Mouse (Mus musculus): ENCODE data around the gene Ncoa7. TPM values are rescaled to one million over a fixed set of nuclear protein-coding genes. Genes with fewer than 3 reads are reported as not detected.

Ncoa7 gene
- polyA plus RNA-seq, 3 experiments from 2014 or later, result 28.3 to 108 (median 83.7) TPM

GRCm38 (mm10) chr10:30743275-30743674 lies 59.9 kb downstream of the Ncoa7 start:
- no peak for ATAC-seq

DNA sequence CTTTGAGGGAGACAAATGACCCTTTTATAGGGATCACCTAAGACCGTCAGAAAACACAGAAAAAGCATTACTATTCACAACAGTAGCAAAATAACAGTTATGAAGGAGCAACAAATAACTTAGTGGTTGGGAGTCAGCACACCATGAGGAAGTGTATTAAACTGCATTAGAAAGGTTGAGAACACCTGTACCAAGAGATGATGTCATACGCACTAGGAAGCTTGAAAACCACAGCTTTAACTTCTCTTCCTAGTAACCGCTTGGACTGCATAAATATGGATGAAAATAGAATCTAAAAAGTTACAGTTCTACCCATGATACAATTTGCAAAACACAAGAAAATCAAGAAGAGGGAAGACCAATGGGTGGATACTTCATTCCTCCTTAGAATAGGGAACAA lies 64.7 kb downstream of the Ncoa7 start:
- no peak for ATAC-seq

DNA sequence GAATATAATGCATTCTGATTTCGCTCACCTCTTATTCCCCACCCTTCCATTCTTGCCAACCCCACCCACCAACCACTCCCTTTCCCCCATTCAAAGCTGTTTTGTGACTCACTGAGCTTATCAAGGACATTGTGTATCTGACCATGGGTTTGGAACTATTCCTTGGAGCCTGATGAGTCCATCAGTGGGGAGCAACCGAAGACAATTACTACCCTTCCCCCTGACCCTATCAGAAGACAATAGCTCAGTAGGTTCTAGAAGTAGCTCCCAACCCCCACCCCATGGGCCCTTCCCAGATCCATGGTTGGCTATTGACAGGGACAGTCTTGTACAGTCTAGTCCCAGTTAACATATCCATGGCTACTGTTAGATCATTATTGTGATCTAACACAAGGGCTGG lies 65.8 kb downstream of the Ncoa7 start:
- ATAC-seq, result no peak

GRCm38 (mm10) chr10:30733148-30733785 lies 69.9 kb downstream of the Ncoa7 start:
- no peak for ATAC-seq

DNA sequence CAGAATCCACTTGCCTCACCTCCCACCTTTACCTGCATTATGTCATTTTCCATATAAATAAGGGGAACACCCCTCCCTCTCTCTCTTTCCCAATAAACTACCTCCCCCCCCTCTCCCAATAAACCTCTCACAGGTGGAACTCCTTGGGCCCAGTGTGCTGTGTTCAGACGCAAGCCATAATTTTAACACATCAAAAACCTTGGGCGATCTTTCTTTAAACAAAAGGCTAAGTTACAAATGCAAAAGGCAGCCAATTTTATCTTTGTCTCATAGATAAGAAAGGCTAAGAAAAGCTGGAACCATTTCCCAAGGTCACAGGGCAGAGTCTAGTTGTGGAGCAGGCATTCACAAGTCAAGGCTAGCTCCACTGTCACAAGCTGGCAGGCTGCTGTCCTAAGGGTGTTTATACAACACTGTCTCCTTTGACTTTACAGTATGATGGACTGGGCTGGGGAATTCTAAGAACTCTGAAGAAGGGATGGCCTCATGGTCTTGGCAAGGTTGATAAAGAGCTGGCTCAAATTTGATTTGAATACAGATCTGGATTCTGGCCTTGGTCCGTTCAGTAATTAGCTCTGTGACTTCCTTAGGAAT lies 71.7 kb downstream of the Ncoa7 start:
- no peak for ATAC-seq

- ATAC-seq, result no peak
These were observed 72.3 kb downstream of the Ncoa7 start for GRCm38 (mm10) chr10:30730791-30731190.

DNA sequence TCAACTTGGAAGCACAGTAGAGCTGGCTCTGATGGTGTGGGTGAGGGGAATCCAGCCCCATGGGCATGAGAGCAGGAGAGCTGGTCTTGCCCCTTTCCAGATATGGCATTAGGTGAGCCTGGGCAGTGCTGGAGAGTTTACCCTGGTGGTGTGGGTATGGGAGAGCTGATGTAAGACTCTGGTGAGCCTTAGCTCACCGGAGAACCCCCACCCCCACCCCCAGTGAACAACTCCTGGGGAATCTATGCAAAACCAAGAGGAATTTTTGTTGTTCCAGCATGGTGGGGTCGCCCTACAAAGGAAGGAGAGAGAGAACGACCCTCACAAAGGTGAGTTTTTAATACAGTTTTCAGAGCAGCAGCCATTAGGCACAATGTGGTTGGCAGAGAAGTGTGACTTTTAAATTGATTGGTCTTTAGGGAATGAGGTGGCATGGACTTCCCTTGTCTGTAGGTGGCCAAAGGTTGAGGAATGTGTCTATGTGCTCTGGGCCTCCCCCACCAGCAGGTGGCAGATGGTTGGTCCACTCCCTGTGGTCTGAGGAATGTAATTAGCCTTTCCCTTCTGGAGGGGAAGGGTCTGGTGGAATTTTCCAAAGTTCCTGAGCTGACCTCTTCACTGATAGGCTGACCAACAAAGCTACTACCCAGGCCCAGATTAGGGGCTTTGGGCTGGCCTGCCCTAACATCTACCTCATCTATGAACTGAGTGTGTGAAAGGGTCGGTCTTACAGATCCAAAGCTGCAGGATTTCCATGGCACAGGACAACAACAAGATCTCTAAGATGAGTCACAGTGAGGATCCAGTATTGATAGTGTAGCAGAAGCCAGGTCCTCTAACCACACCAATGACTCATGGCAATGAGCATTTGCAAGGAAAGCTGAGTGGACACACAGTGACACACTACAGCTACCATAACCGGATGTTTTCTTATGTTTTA lies 73.7 kb downstream of the Ncoa7 start:
- ATAC-seq, result no peak

- no peak for ATAC-seq
These were observed 80.1 kb downstream of the Ncoa7 start for GRCm38 (mm10) chr10:30723014-30723413.

DNA sequence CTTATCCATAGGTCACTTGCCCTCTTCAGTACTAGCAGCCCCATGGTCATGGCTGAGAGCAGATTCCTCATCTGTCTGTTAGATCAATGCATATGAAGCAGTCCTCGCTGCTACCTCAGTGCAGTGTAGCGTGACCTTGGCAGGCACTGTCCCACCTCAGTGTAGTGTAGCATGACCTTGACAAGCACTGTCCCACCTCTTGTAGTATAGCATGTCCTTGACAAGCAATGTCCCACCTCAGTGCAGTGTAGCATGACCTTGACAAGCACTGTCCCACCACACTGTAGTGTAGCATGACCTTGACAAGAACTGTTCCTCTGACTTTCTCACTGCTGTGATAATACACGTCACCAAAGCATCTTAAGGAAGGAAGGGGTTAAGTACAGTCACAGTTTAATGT lies 82.6 kb downstream of the Ncoa7 start:
- no peak for ATAC-seq

- no peak for ATAC-seq
These were observed 83.2 kb downstream of the Ncoa7 start for GRCm38 (mm10) chr10:30719947-30720346.

DNA sequence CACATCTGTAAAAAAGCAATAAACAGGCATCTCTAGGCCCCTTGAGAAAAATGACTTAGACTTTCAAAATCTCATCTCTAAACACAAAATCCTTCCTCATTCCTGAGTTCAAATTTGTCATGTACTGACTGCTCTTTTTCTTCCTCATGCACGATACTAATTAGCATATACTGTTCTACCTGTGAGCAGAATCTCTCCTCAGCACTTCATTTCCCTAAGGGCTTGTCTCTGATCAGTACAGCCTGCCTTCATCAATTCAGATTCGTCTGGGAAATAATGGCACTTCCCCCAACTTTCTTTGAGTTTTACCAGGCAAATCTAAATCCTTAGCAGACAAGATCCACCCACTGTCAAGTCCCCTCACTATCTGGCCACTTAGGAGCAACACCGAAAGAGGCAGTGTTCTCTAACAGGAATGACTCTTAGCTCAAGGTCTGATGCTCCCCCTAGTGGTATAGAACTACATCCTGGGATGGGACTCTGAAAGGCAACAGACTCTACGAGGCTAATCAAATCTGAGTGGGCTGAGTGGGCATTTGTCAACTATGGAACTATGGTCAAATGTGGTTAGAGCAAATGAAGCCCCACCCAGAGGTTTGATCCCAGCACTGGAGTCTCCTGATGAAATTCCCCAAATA lies 84.3 kb downstream of the Ncoa7 start:
- ATAC-seq, result peak; percentile 84

DNA sequence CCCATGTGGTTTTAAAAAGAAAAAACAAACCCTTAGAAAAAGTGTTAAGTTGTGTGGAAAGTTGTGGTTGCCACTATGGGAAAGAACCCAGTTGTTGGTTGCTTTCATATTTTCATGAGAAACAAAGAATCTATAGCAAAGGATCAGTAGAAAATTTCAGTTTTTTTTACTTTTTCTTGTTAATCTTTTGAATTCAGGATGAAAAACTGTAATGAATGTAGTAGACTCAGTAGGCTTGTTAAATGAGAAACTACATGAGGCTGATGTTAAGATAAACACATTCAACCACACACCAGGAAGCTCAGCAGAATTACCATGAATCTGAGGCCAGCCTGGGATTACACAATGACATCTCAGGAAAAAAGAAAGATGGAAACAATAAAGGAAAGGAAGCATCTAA lies 87.0 kb downstream of the Ncoa7 start:
- ATAC-seq, result peak; percentile 42

DNA sequence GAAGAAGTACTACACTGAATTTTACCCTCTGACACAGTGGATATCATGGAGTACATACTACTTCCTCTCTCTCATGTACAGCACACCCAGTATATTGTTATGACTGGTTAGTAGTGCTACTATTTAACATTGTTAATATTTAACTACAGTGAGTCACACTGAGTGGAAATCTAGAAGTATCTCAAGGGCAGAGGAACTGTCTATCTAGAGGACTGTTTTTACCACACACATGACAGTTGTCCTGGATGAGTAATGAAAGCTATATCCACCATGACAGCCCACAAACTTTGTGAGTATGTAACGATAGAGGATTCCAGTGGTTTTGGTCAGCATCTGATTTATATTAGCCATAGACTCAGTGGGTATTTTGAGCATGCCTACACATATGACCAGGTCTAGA lies 90.6 kb downstream of the Ncoa7 start:
- peak; percentile 12 for ATAC-seq

DNA sequence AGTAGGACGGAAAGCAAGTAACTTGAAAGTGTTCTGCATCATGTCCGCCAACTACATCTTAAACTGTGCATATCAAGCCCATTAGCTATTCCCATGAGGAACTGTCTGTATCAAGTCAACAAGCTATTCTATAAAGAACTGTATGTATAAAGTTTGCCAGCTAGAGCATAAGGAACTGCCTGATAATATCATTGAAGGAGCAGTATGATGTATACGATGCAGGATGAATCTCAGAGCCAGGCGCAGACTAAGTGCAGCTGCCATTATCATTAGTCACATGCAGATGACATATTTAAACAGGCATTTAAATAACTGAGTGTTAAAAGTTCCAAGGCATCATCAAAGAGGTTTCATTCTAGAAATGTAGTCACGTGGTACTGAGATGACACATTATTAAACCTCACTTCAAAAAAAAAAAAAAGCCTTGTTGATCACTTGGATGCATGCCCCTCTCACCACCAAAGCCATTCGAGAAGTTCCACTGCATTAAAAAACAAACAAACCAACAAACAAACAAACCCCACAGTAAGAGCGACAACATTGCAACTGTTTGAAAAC lies 93.2 kb downstream of the Ncoa7 start:
- ATAC-seq, result peak; percentile 44

DNA sequence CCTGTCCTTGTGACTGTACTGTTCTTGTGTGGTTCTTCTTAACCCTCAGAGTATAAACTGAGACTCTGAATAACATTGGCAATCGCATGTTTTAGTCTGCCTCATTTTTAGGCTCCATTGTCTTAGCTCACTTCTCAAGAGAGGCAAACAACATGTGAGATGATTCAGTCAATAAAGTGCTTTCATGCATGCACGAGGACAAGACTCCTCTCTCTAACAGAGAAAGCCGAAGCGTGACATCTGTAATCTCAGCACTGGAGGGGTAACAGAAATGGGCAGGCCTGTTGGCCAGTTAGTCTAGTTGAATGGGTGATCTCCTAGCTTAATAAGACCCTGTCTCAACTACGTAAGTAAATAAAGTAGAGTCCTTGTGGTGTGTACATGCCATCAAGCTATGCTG lies 95.1 kb downstream of the Ncoa7 start:
- no peak for ATAC-seq

GRCm38 (mm10) chr10:30702663-30703062 lies 100.5 kb downstream of the Ncoa7 start:
- ATAC-seq, result no peak

GRCm38 (mm10) chr10:30686862-30687261 lies 116.3 kb downstream of the Ncoa7 start:
- no peak for ATAC-seq

DNA sequence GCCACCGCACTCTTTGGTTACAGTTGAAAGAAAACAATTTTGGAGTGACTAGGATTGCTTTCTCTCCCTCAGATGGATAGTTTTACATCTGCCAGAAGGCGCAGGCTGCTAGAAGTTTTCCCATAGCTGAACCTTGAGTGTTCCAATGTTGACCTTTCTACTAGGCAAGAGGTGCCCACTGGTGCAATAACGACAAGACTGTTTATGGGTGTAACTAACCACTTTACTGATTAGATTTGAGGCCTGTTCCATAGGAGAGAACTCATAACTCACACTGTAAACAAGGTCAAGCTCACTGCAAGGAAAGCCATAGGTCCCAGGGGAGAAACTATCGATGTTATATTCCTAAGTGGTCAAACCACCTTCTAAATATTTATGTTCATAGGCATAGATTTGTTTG lies 119.7 kb downstream of the Ncoa7 start:
- no peak for ATAC-seq

GRCm38 (mm10) chr10:30679756-30680155 lies 123.4 kb downstream of the Ncoa7 start:
- no peak for ATAC-seq

GRCm38 (mm10) chr10:30678051-30678450 lies 125.1 kb downstream of the Ncoa7 start:
- ATAC-seq, result no peak

GRCm38 (mm10) chr10:30674825-30675224 lies 128.3 kb downstream of the Ncoa7 start:
- ATAC-seq, result no peak

GRCm38 (mm10) chr10:30666580-30666979 lies 136.5 kb downstream of the Ncoa7 start:
- ATAC-seq, result no peak

Measured in inflammation-experienced regulatory T-cells, adult 6 months (primary cell).